Mouse (Mus musculus) lung, postnatal 14 days (tissue): Measurements from ENCODE around the gene A530064D06Rik.
"Not testable (repeated sequence)": the region's sequence is repeated elsewhere in the genome, so short reads cannot be mapped to it uniquely, and the experiment has no call there.

Source experiments
- DNase-seq: peaks from one replicate; pipeline ENCODE4 v3.0.0; 2021

A530064D06Rik gene

GRCm38 (mm10) chr17:48167103-48167502 lies at the start of gene A530064D06Rik:
Gene A530064D06Rik, minus strand, starts transcription at chr17:48167275.
- DNase-seq: not testable (repeated sequence)

GRCm38 (mm10) chr17:48215429-48215828 lies 48.4 kb upstream of the A530064D06Rik start:
- DNase-seq: no peak

GRCm38 (mm10) chr17:48213511-48213910 lies 46.4 kb upstream of the A530064D06Rik start:
- no peak for DNase-seq

- DNase-seq: no peak
Measured at GRCm38 (mm10) chr17:48212596-48212995, 45.5 kb upstream of the A530064D06Rik start.

- DNase-seq: no peak
Measured at GRCm38 (mm10) chr17:48203086-48203485, 36.0 kb upstream of the A530064D06Rik start.

GRCm38 (mm10) chr17:48192366-48192765 lies 25.3 kb upstream of the A530064D06Rik start:
- DNase-seq: no peak

- DNase-seq: no peak
Measured at GRCm38 (mm10) chr17:48185252-48185651, 18.2 kb upstream of the A530064D06Rik start.

- no peak for DNase-seq
Measured at GRCm38 (mm10) chr17:48157382-48158076, 9.5 kb downstream of the A530064D06Rik start.

GRCm38 (mm10) chr17:48146120-48146519 lies 21.0 kb downstream of the A530064D06Rik start, which contains the start of gene 9830107B12Rik:
Gene 9830107B12Rik, minus strand, starts transcription at chr17:48146268.
- DNase-seq: no peak

GRCm38 (mm10) chr17:48132810-48133209 lies 34.3 kb downstream of the A530064D06Rik start:
- DNase-seq: no peak

- DNase-seq: no peak
Measured at GRCm38 (mm10) chr17:48120456-48120855, 46.6 kb downstream of the A530064D06Rik start.

GRCm38 (mm10) chr17:48119656-48120055 lies 47.4 kb downstream of the A530064D06Rik start:
- DNase-seq: peak; percentile 87

GRCm38 (mm10) chr17:48118570-48118969 lies 48.5 kb downstream of the A530064D06Rik start:
- DNase-seq: no peak

GRCm38 (mm10) chr17:48110547-48111287 lies 56.4 kb downstream of the A530064D06Rik start:
- DNase-seq: peak; percentile 51

- DNase-seq: no peak
Measured at GRCm38 (mm10) chr17:48108520-48108919, 58.6 kb downstream of the A530064D06Rik start.

- no peak for DNase-seq
Measured at GRCm38 (mm10) chr17:48107862-48108261, 59.2 kb downstream of the A530064D06Rik start.

- no peak for DNase-seq
Measured at GRCm38 (mm10) chr17:48107333-48107732, 59.7 kb downstream of the A530064D06Rik start.

GRCm38 (mm10) chr17:48100441-48101417 lies 66.3 kb downstream of the A530064D06Rik start:
- DNase-seq: peak; percentile 85

- no peak for DNase-seq
Measured at GRCm38 (mm10) chr17:48099312-48099711, 67.8 kb downstream of the A530064D06Rik start.
